Mouse (Mus musculus): ENCODE measurements around the gene Ugt1a1. TPM values are rescaled to one million over a fixed set of nuclear protein-coding genes. Genes with fewer than 3 reads are reported as not detected.
A peak's percentile ranks its signal among the peaks of the same experiment; 100 is the strongest.

The Ugt1a1 gene
- polyA plus RNA-seq, 1 experiment from 2014 or later = 84.0 TPM

DNA sequence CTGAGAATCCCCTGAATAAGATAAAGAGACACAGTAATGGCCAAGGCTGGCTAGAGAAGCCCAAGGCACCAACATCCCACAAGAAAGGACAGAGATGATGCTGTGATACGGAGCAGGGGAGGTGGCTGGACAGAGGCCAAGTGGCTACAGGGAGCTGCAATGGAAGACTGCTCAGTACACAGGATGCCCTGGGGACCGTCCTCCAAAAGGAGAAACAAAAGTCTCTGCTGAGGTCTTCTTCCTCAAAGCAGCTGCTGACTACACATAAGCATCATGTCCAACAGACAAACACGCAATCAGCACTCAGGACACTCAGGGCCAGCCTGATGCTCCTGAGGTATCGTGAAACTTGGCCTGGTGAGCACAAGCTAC lies 53.1 kb downstream of the Ugt1a1 start:
- H3K36me3 ChIP-seq (ENCODE audit: control insufficient read depth, insufficient read depth) = peaks cover 100% of the 10 kb centered on the region
- H3K4me2 ChIP-seq (replicated peaks; ENCODE audit: low read depth) = no peak overlapping the region
- TF ChIP-seq CTCF (IDR thresholded peaks at IDR 0.05; ENCODE audit: low read depth) = no peak
- H3K9ac ChIP-seq (ENCODE audit: low read depth, low read length) = no peak overlapping the region
- no peak overlapping the region for H3K4me3 ChIP-seq (ENCODE audit: low read depth, low read length)
- 76% methylated on average over 4 of the region's 4 CpGs for WGBS
- H3K27ac ChIP-seq (ENCODE audit: low read depth, low read length) = peak overlapping the region; percentile 5; the same call in 1 of the 2 replicates
- H3K4me1 ChIP-seq (replicated peaks; ENCODE audit: control insufficient read depth, insufficient read depth, low read length) = peaks cover 5% of the 10 kb centered on the region
- no peaks in the 10 kb centered on the region for H3K27me3 ChIP-seq (replicated peaks; ENCODE audit: control insufficient read depth, insufficient read depth, low read length)
- no peaks in the 10 kb centered on the region for H3K9me3 ChIP-seq (ENCODE audit: control insufficient read depth)
- ATAC-seq = no peak

- no peak for ATAC-seq
- TF ChIP-seq CTCF (IDR thresholded peaks at IDR 0.05; ENCODE audit: low read depth) = no peak
- Histone ChIP-seq H3K9me3 (ENCODE audit: control insufficient read depth) (no peaks in the 10 kb centered on the region), H3K36me3 (ENCODE audit: control insufficient read depth, insufficient read depth) (peaks cover 90% of the 10 kb centered on the region), H3K27me3 (replicated peaks; ENCODE audit: control insufficient read depth, insufficient read depth, low read length) (no peaks in the 10 kb centered on the region), H3K4me2 (replicated peaks; ENCODE audit: low read depth) (no peak overlapping the region), H3K4me1 (replicated peaks; ENCODE audit: control insufficient read depth, insufficient read depth, low read length) (no peaks in the 10 kb centered on the region), H3K9ac (ENCODE audit: low read depth, low read length) (peak overlapping the region; percentile 1; the same call in 1 of the 2 replicates), H3K4me3 (ENCODE audit: low read depth, low read length) (no peak overlapping the region), H3K27ac (ENCODE audit: low read depth, low read length) (peak overlapping the region; percentile 5; the same call in 1 of the 2 replicates)
- 87% methylated on average over 13 of the region's 13 CpGs for WGBS
Measured at GRCm38 (mm10) chr1:88266123-88266522, 54.4 kb downstream of the Ugt1a1 start.

- ATAC-seq = no peak
- no peak overlapping the region for H3K4me2 ChIP-seq (replicated peaks; ENCODE audit: low read depth)
- no peaks in the 10 kb centered on the region for H3K9me3 ChIP-seq (ENCODE audit: control insufficient read depth)
- no peak for TF ChIP-seq CTCF (IDR thresholded peaks at IDR 0.05; ENCODE audit: low read depth)
- H3K27ac ChIP-seq (ENCODE audit: low read depth, low read length) = no peak overlapping the region; the same call in 1 of the 2 replicates
- no peaks in the 10 kb centered on the region for H3K27me3 ChIP-seq (replicated peaks; ENCODE audit: control insufficient read depth, insufficient read depth, low read length)
- 90% methylated on average over 6 of the region's 6 CpGs for WGBS
- no peak overlapping the region for H3K9ac ChIP-seq (ENCODE audit: low read depth, low read length)
- no peaks in the 10 kb centered on the region for H3K4me1 ChIP-seq (replicated peaks; ENCODE audit: control insufficient read depth, insufficient read depth, low read length)
- H3K36me3 ChIP-seq (ENCODE audit: control insufficient read depth, insufficient read depth) = peaks cover 89% of the 10 kb centered on the region
- H3K4me3 ChIP-seq (ENCODE audit: low read depth, low read length) = no peak overlapping the region
Measured at GRCm38 (mm10) chr1:88267489-88267888, 55.7 kb downstream of the Ugt1a1 start.

GRCm38 (mm10) chr1:88268070-88268469 lies 56.3 kb downstream of the Ugt1a1 start:
- H3K27ac ChIP-seq (ENCODE audit: low read depth, low read length) = no peak overlapping the region
- H3K4me1 ChIP-seq (replicated peaks; ENCODE audit: control insufficient read depth, insufficient read depth, low read length) = no peaks in the 10 kb centered on the region
- TF ChIP-seq CTCF (IDR thresholded peaks at IDR 0.05; ENCODE audit: low read depth) = no peak
- no peaks in the 10 kb centered on the region for H3K9me3 ChIP-seq (ENCODE audit: control insufficient read depth)
- H3K36me3 ChIP-seq (ENCODE audit: control insufficient read depth, insufficient read depth) = peaks cover 89% of the 10 kb centered on the region
- no peaks in the 10 kb centered on the region for H3K27me3 ChIP-seq (replicated peaks; ENCODE audit: control insufficient read depth, insufficient read depth, low read length)
- no peak for ATAC-seq
- H3K9ac ChIP-seq (ENCODE audit: low read depth, low read length) = no peak overlapping the region
- H3K4me3 ChIP-seq (ENCODE audit: low read depth, low read length) = no peak overlapping the region
- WGBS = 85% methylated on average over 6 of the region's 6 CpGs
- no peak overlapping the region for H3K4me2 ChIP-seq (replicated peaks; ENCODE audit: low read depth)

Other genes with a start within 250 kb of the Ugt1a1 start
- gene Usp40, start 203.4 kb upstream of the Ugt1a1 start, polyA plus RNA-seq (2015; fragmentation: Nextera tagmentation; extraction: Ambion mirVana) = 12.3 and 14.0 TPM in 2 replicates
- 0.05 and 0.22 TPM in 2 replicates for gene Ugt1a10, start 156.6 kb upstream of the Ugt1a1 start, polyA plus RNA-seq (2015; fragmentation: Nextera tagmentation; extraction: Ambion mirVana)
- 38.4 and 50.6 TPM in 2 replicates for gene Ugt1a9, start 141.2 kb upstream of the Ugt1a1 start, polyA plus RNA-seq (2015; fragmentation: Nextera tagmentation; extraction: Ambion mirVana)
- gene Ugt1a8, start 124.1 kb upstream of the Ugt1a1 start, polyA plus RNA-seq (2015; fragmentation: Nextera tagmentation; extraction: Ambion mirVana) = 0.05 and 0.08 TPM in 2 replicates
- 57.4 and 60.9 TPM in 2 replicates for gene Ugt1a7c, start 116.9 kb upstream of the Ugt1a1 start, polyA plus RNA-seq (2015; fragmentation: Nextera tagmentation; extraction: Ambion mirVana)
- gene Ugt1a6b, start 108.7 kb upstream of the Ugt1a1 start, polyA plus RNA-seq (2015; fragmentation: Nextera tagmentation; extraction: Ambion mirVana) = 0.35 and 0.58 TPM in 2 replicates
- 5.7 and 5.8 TPM in 2 replicates for gene Ugt1a6a, start 77.2 kb upstream of the Ugt1a1 start, polyA plus RNA-seq (2015; fragmentation: Nextera tagmentation; extraction: Ambion mirVana)
- gene Ugt1a5, start 45.9 kb upstream of the Ugt1a1 start, polyA plus RNA-seq (2015; fragmentation: Nextera tagmentation; extraction: Ambion mirVana) = not detected in 2 replicates
- 0.05 and 0.16 TPM in 2 replicates for gene Ugt1a2, start 11.4 kb upstream of the Ugt1a1 start, polyA plus RNA-seq (2015; fragmentation: Nextera tagmentation; extraction: Ambion mirVana)
- 11.5 and 13.7 TPM in 2 replicates for gene Dnajb3, start 6.2 kb upstream of the Ugt1a1 start, polyA plus RNA-seq (2015; fragmentation: Nextera tagmentation; extraction: Ambion mirVana)
- 0.29 and 0.94 TPM in 2 replicates for gene Mroh2a, start 15.0 kb downstream of the Ugt1a1 start, polyA plus RNA-seq (2015; fragmentation: Nextera tagmentation; extraction: Ambion mirVana)
- 29.1 and 30.8 TPM in 2 replicates for gene Hjurp, start 65.7 kb downstream of the Ugt1a1 start, polyA plus RNA-seq (2015; fragmentation: Nextera tagmentation; extraction: Ambion mirVana)
- gene Trpm8, start 65.7 kb downstream of the Ugt1a1 start, polyA plus RNA-seq (2015; fragmentation: Nextera tagmentation; extraction: Ambion mirVana) = not detected in 2 replicates
- 121 and 131 TPM in 2 replicates for gene Spp2, start 195.0 kb downstream of the Ugt1a1 start, polyA plus RNA-seq (2015; fragmentation: Nextera tagmentation; extraction: Ambion mirVana)

Data from intestine, postnatal 0 days (tissue).